Mouse (Mus musculus) spleen, adult 2 months (tissue): ENCODE measurements around the gene Sirpa.

Experiments used
- CTCF ChIP-seq: fragments of 200-500 bp; IDR thresholded peaks from 2 replicates; pipeline ENCODE4 v1.5.1; 2011; ENCODE audit warnings: mild to moderate bottlenecking, inconsistent platforms; ENCODE audit not compliant: insufficient read depth, insufficient read length, insufficient replicate concordance; ENCODE audit errors: extremely low read depth
- POLR2A ChIP-seq: fragments of 200-500 bp; IDR thresholded peaks from 2 replicates; pipeline ENCODE4 v1.6.1; 2011; ENCODE audit warnings: low read depth, low read length, inconsistent platforms

- no peak for TF ChIP-seq CTCF
- TF ChIP-seq POLR2A: no peak
Observed at GRCm38 (mm10) chr2:129561796-129562195, 30.8 kb upstream of the Sirpa start.
